Mouse (Mus musculus) liver, embryonic 16.5 days (tissue): ENCODE data around the gene Prss35. TPM values are rescaled to one million over a fixed set of nuclear protein-coding genes. Genes with fewer than 3 reads are reported as not detected.
A peak's percentile ranks its signal among the peaks of the same experiment; 100 is the strongest.

ENCODE experiments used
- ATAC-seq: fragments of 200-750 bp; cut with Nextera tagmentation; 2 replicates; pipeline ENCODE4 v1.8.0; 2017; ENCODE audit warnings: low read depth, mild to moderate bottlenecking, moderate number of reproducible peaks, moderate library complexity
- H3K27ac ChIP-seq: fragments of 300-500 bp; sonication (generic); 2 replicates; pipeline ENCODE4 v1.5.1; 2014; ENCODE audit warnings: mild to moderate bottlenecking, low read length
- H3K27me3 ChIP-seq: fragments of 300-500 bp; sonication (generic); 2 replicates; pipeline ENCODE4 v1.6.1; 2014; ENCODE audit warnings: low read depth, low read length, mixed read lengths; ENCODE audit not compliant: control insufficient read depth, insufficient read depth
- H3K36me3 ChIP-seq: fragments of 300-500 bp; sonication (generic); 2 replicates; pipeline ENCODE4 v1.6.1; 2014; ENCODE audit warnings: mild to moderate bottlenecking; ENCODE audit not compliant: control insufficient read depth, insufficient read depth
- H3K4me1 ChIP-seq: fragments of 300-500 bp; sonication (generic); 2 replicates; pipeline ENCODE4 v1.6.1; 2014; ENCODE audit warnings: low read depth, low read length, mixed read lengths; ENCODE audit not compliant: control insufficient read depth
- H3K4me2 ChIP-seq: fragments of 300-500 bp; sonication (generic); 2 replicates; pipeline ENCODE4 v1.6.1; 2014; ENCODE audit warnings: low read depth, low read length, mixed read lengths
- H3K4me3 ChIP-seq: fragments of 300-500 bp; sonication (generic); 2 replicates; pipeline ENCODE4 v1.5.1; 2014; ENCODE audit warnings: low read depth, mild to moderate bottlenecking, low read length
- H3K9ac ChIP-seq: fragments of 300-500 bp; sonication (generic); 2 replicates; pipeline ENCODE4 v1.6.1; 2014; ENCODE audit warnings: low read depth, low read length
- H3K9me3 ChIP-seq: fragments of 300-500 bp; sonication (generic); replicated peaks from 2 replicates; pipeline ENCODE4 v1.6.1; 2016; ENCODE audit warnings: low read length; ENCODE audit not compliant: control insufficient read depth
- WGBS: fragments of 180-500 bp; shearing (Covaris S2); extraction: QIAGEN DNeasy Blood & Tissue Kit; methylation state at CpG from one replicate; pipeline ENCODE4 v1.1.7; 2014; ENCODE audit not compliant: insufficient replicate concordance; 5-methylcytosine and 5-hydroxymethylcytosine counted together
- polyA plus RNA-seq: library from polyadenylated mRNA; unstranded; fragments of >200 nt; fragmentation: Nextera tagmentation; extraction: Ambion mirVana; gene quantifications from 2 replicates; pipeline ENCODE4 v1.2.1, GENCODE M21; 2015

Gene Prss35
- 1.8 and 2.5 TPM in 2 replicates for polyA plus RNA-seq

- Histone ChIP-seq H3K27me3 (no peaks in the 10 kb centered on the region), H3K4me3 (no peak within 1 kb of the TSS; the same call in 1 of the 2 replicates), H3K36me3 (no peaks in the 10 kb centered on the region), H3K9ac (no peak within 1 kb of the TSS), H3K4me2 (no peak within 1 kb of the TSS), H3K4me1 (no peaks in the 10 kb centered on the region), H3K27ac (no peak within 1 kb of the TSS), H3K9me3 (no peaks in the 10 kb centered on the region)
- 7% methylated on average over 19 of the region's 19 CpGs for WGBS
- ATAC-seq = no peak
These were observed at the start of gene Prss35 for GRCm38 (mm10) chr9:86742959-86743911. Gene Prss35 (plus strand): TSS chr9:86743649.

- no peak for ATAC-seq
- Histone ChIP-seq H3K4me1 (no peaks in the 10 kb centered on the region; the same call in 1 of the 2 replicates), H3K27ac (no peak overlapping the region), H3K4me3 (no peak overlapping the region), H3K36me3 (no peaks in the 10 kb centered on the region), H3K9me3 (no peaks in the 10 kb centered on the region), H3K27me3 (peaks cover 8% of the 10 kb centered on the region), H3K4me2 (no peak overlapping the region), H3K9ac (no peak overlapping the region)
- WGBS = 52% methylated on average over 6 of the region's 6 CpGs
These were observed 49.5 kb upstream of the Prss35 start for GRCm38 (mm10) chr9:86693935-86694334.

- Histone ChIP-seq H3K4me1 (no peaks in the 10 kb centered on the region; the same call in 1 of the 2 replicates), H3K9me3 (no peaks in the 10 kb centered on the region), H3K4me2 (no peak overlapping the region), H3K36me3 (no peaks in the 10 kb centered on the region), H3K27me3 (peaks cover 8% of the 10 kb centered on the region), H3K27ac (no peak overlapping the region), H3K9ac (no peak overlapping the region), H3K4me3 (no peak overlapping the region)
- ATAC-seq = no peak
- 79% methylated on average over 7 of the region's 7 CpGs for WGBS
These were observed 48.8 kb upstream of the Prss35 start for GRCm38 (mm10) chr9:86694644-86695043.

- Histone ChIP-seq H3K36me3 (no peaks in the 10 kb centered on the region), H3K9ac (peak overlapping the region; percentile 66), H3K4me2 (peak overlapping the region; percentile 85), H3K4me1 (no peaks in the 10 kb centered on the region; the same call in 1 of the 2 replicates), H3K27me3 (peaks cover 8% of the 10 kb centered on the region), H3K27ac (no peak overlapping the region), H3K9me3 (no peaks in the 10 kb centered on the region), H3K4me3 (peak overlapping the region; percentile 66)
- WGBS = 2% methylated on average over 46 of the region's 56 CpGs
- peak; percentile 25; the same call in 1 of the 2 replicates for ATAC-seq
These were observed 48.1 kb upstream of the Prss35 start for GRCm38 (mm10) chr9:86695199-86695817.

- H3K27ac ChIP-seq = no peak within 1 kb of the TSS
These were observed 47.6 kb upstream of the Prss35 start, which contains the start of gene Me1 for GRCm38 (mm10) chr9:86695818-86696261. Gene Me1 (minus strand): TSS chr9:86695953.

GRCm38 (mm10) chr9:86701264-86701663, 42.2 kb upstream of the Prss35 start:
- no peaks in the 10 kb centered on the region for H3K27me3 ChIP-seq
- no peak overlapping the region for H3K4me3 ChIP-seq
- no peaks in the 10 kb centered on the region for H3K4me1 ChIP-seq
- H3K9ac ChIP-seq = no peak overlapping the region
- no peak overlapping the region for H3K4me2 ChIP-seq
- no peak overlapping the region for H3K27ac ChIP-seq
- ATAC-seq = no peak
- no peaks in the 10 kb centered on the region for H3K36me3 ChIP-seq
- H3K9me3 ChIP-seq = no peaks in the 10 kb centered on the region
- 42% methylated on average over 5 of the region's 5 CpGs for WGBS

More at GRCm38 (mm10) chr9:86695818-86696261, 47.6 kb upstream of the Prss35 start, which contains the start of gene Me1:
- peak within 1 kb of the TSS; percentile 66 for H3K4me3 ChIP-seq
- H3K36me3 ChIP-seq = no peaks in the 10 kb centered on the region
- peak; percentile 75 for ATAC-seq
- H3K27me3 ChIP-seq = peaks cover 8% of the 10 kb centered on the region
- H3K9me3 ChIP-seq = no peaks in the 10 kb centered on the region
- H3K4me2 ChIP-seq = peak within 1 kb of the TSS; percentile 85
- peak within 1 kb of the TSS; percentile 66 for H3K9ac ChIP-seq
- no peaks in the 10 kb centered on the region; the same call in 1 of the 2 replicates for H3K4me1 ChIP-seq
- 2% methylated on average over 37 of the region's 46 CpGs for WGBS

GRCm38 (mm10) chr9:86701844-86702243, 41.6 kb upstream of the Prss35 start:
- Histone ChIP-seq H3K27me3 (no peaks in the 10 kb centered on the region), H3K36me3 (no peaks in the 10 kb centered on the region), H3K4me3 (no peak overlapping the region), H3K9me3 (no peaks in the 10 kb centered on the region), H3K9ac (no peak overlapping the region), H3K4me1 (no peaks in the 10 kb centered on the region), H3K4me2 (no peak overlapping the region), H3K27ac (no peak overlapping the region)
- WGBS = 22% methylated on average over 2 of the region's 2 CpGs
- peak; percentile 19; the same call in 1 of the 2 replicates for ATAC-seq

- Histone ChIP-seq H3K4me3 (no peak overlapping the region), H3K9me3 (no peaks in the 10 kb centered on the region), H3K27ac (no peak overlapping the region), H3K4me2 (no peak overlapping the region), H3K36me3 (no peaks in the 10 kb centered on the region), H3K9ac (no peak overlapping the region), H3K4me1 (no peaks in the 10 kb centered on the region), H3K27me3 (no peaks in the 10 kb centered on the region)
- 26% methylated on average over 1 of the region's 1 CpGs for WGBS
- ATAC-seq = no peak
These were observed 36.0 kb upstream of the Prss35 start for GRCm38 (mm10) chr9:86707431-86707830.
